Mouse (Mus musculus): ENCODE results near the gene Lexm.

Gene Lexm

GRCm38 (mm10) chr4:106627809-106628208, 10.8 kb upstream of the Lexm start:
- DNase-seq (ENCODE audit: low read depth, low spot score), result no peak

- DNase-seq (ENCODE audit: low read depth, low spot score), result no peak
Observed at GRCm38 (mm10) chr4:106624271-106624670, 7.2 kb upstream of the Lexm start.

GRCm38 (mm10) chr4:106622712-106623111, 5.7 kb upstream of the Lexm start:
- no peak for DNase-seq (ENCODE audit: low read depth, low spot score)

GRCm38 (mm10) chr4:106622030-106622493, 5.0 kb upstream of the Lexm start, which contains the start of gene Ttc22:
Gene Ttc22 (plus strand): TSS chr4:106622432.
- DNase-seq (ENCODE audit: low read depth, low spot score), result no peak

DNA sequence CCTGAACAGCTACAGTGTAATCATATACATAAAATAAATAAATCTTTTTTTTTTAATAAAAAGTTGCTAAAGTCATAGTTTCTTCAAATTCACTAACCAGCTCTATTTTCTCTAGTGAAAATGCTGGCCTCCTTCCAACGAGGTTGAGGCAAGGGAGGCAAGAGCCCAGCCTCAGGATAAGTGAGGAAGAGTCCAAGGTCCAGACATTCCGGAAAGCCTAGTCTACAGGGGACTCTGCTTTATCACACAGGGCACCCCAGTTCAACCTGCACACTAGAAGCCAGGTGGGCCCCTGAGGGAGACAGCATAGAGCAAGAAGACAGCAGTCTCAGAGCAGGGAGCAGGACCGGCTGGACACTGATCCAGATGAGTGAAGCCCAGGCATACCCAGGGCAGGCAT, 4.4 kb upstream of the Lexm start:
- DNase-seq (ENCODE audit: low read depth, low spot score), result no peak

- no peak for DNase-seq (ENCODE audit: low read depth, low spot score)
Observed at GRCm38 (mm10) chr4:106618898-106619297, 1.9 kb upstream of the Lexm start.

- no peak for DNase-seq (ENCODE audit: low read depth, low spot score)
Observed at GRCm38 (mm10) chr4:106615637-106616036, 1.4 kb downstream of the Lexm start.

DNA sequence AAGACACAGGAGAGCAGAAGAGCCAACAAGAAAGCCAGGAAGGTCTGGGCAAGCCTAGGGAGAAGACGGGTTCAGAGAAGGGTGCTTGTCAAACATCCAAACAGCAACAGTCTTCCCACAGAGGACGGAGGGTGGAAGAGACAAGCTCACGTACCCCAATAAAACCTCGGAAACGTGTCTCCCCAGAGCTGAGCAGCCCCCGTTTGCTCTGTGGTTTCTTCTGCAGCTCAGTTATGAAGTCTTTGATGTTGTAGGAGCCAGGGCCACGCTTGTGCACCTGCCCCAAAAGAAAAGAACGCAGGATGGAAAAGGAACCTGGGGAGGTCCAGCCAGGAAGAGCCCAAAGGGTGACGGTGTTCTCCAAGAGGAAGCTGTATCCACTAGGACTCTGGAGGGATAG, 2.2 kb downstream of the Lexm start:
- no peak for DNase-seq (ENCODE audit: low read depth, low spot score)

DNA sequence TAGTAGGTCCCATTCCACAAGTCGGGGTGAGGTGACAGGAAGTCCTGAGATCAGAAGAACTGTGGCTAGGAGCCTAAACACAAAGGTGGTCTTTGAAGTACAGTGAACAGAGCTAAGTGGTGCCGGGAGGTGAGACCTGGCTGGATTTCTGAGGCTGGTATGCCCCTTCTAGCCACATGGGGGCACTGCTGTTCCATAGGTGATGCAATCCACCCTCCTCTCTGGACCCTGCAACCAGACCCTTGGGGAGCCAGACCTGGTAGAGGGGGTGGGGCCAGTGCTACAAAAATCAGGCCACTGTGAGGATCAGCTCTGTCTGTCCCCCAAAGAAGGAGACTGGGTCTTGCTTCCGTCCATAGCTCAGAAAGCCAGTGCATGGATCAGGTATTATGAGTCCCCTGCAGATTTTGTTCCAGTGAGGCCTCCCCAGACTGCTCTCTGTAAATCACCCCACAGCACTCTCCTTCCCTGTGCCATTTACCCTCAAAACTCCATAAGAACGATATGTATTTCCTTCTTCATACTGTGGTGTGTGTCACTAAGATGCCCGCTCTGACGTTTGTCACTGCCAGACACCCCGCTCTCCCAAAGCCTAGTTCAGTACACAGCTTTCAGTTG, 2.8 kb downstream of the Lexm start:
- DNase-seq (ENCODE audit: low read depth, low spot score), result peak; percentile 54

- no peak for DNase-seq (ENCODE audit: low read depth, low spot score)
Observed at GRCm38 (mm10) chr4:106613560-106613959, 3.5 kb downstream of the Lexm start.

- no peak for DNase-seq (ENCODE audit: low read depth, low spot score)
Observed at GRCm38 (mm10) chr4:106613105-106613504, 3.9 kb downstream of the Lexm start.

GRCm38 (mm10) chr4:106607905-106608304, 9.1 kb downstream of the Lexm start:
- DNase-seq (ENCODE audit: low read depth, low spot score), result no peak

- no peak for DNase-seq (ENCODE audit: low read depth, low spot score)
Observed at GRCm38 (mm10) chr4:106606639-106607554, 10.1 kb downstream of the Lexm start.

- no peak for DNase-seq (ENCODE audit: low read depth, low spot score)
Observed at GRCm38 (mm10) chr4:106600770-106601169, 16.3 kb downstream of the Lexm start.

GRCm38 (mm10) chr4:106599415-106599814, 17.6 kb downstream of the Lexm start:
- DNase-seq (ENCODE audit: low read depth, low spot score), result no peak

DNA sequence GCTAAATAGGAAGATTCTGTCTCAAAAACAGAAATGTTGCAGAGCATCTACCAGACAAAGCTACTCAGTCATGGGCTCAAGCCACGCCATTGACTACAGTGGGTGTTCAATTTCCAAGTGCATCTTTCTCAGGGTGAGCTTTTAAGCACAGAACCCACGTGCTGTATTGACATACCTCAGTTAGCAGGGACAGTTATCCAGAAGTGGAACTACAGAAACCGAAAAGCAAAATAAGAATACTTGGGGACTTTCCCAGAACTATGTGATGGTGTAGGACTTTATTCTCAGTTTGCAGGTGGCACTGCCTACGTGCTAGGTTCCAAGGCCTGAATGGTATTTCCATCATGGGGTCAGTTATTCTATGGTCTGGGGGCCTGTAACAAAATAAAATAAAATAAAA, 19.3 kb downstream of the Lexm start:
- no peak for DNase-seq (ENCODE audit: low read depth, low spot score)

DNA sequence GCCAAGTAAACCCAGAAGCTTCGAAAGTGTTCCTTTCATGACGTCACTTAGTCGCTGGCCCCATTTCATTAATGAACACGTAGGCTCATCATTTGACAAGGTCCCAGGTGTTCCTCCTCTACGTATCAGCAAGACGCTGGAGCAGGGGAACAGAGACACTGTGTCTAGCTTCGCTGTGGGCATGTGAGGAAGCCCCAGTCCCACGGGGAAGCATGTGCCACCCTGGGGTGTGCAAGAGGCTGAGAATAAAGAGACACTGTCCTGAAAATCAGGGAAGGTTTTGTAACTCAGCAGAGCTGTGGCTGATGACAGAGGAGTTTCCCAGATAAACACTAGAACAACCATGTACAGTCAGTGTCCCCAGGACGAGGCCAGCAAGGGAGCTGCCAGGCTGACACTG, 20.0 kb downstream of the Lexm start:
- DNase-seq (ENCODE audit: low read depth, low spot score), result no peak

- DNase-seq (ENCODE audit: low read depth, low spot score), result no peak
Observed at GRCm38 (mm10) chr4:106596200-106596599, 20.8 kb downstream of the Lexm start.

DNA sequence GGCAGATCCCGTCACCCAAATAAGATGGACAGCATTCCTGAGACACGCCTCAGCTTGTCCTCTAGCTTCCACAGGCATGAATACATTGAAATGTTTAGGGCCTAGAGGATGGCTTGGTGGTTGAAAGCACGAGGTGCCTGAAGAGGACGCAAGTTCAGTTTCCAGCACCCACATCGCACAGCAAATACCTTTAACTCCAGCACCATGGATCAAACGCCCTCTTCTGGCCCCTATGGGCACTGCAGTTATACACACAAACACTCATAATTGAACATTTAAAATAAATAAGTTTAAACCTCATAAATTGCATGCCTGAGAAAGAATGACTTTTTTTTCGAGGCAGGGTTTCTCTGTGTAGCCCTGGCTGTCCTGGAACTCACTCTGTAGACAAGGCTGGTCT, 23.4 kb downstream of the Lexm start:
- no peak for DNase-seq (ENCODE audit: low read depth, low spot score)

GRCm38 (mm10) chr4:106590871-106591270, 26.2 kb downstream of the Lexm start:
- DNase-seq (ENCODE audit: low read depth, low spot score), result no peak

DNA sequence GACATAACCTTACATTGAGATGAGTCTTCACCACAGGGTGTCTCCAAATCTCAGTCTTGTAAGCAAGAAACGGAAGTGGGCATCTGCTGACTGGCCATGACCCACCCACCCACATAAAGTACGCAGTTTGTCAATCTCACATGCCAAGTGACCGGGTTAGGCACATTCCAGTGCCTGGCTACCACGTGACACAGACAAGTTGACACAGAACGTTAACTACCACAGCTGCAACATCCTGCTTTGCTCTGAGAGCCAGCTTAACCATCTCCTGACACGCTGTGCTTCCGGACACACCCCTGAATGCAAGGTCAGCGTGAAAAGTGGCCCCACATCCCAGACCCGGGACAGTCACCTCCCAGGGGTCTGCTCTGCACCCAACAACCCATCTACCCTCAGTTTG, 26.9 kb downstream of the Lexm start:
- DNase-seq (ENCODE audit: low read depth, low spot score), result no peak

DNA sequence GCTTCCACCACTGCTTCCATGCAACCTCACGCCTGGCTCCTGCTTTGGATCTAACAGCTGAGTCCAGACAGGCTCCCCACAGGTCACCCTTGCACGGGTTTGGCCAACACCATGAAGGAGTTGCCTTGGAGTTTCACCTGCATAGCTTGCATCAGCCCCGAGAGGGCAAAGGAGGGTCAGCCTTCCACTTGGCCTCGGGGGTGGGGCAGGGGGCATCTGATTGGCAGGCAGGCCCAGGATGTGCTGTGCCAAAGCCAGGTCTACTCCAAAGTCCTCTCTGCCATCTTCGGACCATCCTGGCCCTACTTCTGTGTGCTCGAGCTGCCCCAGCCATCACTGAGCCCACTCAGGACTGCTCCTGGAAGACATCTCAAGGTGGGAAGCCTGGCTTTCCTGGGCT, 30.0 kb downstream of the Lexm start:
- DNase-seq (ENCODE audit: low read depth, low spot score), result no peak

- no peak for DNase-seq (ENCODE audit: low read depth, low spot score)
Observed at GRCm38 (mm10) chr4:106584665-106585064, 32.4 kb downstream of the Lexm start.

All from retina, postnatal 7 days (tissue).